Mouse (Mus musculus) testis, adult 10 weeks (tissue): ENCODE results near the gene Olfr323. TPM values are rescaled to one million over a fixed set of nuclear protein-coding genes. Genes with fewer than 3 reads are reported as not detected.

ENCODE experiments used
- polyA plus RNA-seq: library from polyadenylated mRNA; stranded (reverse); fragments of 350-450 nt; fragmentation: Illumina TruSeq; extraction: RNeasy Lipid Tissue Mini Kit (QIAGEN cat#74804); gene quantifications from one replicate; pipeline ENCODE4 v1.2.3, GENCODE M21; 2014; ENCODE audit warnings: low read depth, low replicate concordance

Olfr323 gene
- polyA plus RNA-seq = 0.49 TPM

DNA sequence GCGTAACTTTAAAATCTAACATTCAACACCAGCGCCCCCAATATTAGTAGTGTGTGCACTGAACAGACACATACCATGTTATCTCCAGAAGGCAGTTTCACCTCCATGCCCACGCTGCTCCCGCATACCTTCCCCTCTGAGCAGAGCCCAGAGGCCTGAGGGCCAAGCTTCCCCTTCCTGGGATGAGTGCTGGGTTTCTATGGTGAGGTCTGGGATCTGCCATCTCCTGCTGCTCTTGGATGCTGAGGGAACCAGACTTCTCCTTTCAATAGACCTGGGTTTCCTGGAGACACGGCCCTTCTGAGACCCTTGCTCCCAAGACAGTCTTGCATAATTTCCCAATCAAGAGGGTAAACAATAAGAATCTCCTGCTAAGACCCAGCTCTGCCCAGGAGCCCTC, at the start of gene Olfr323:
TSS of gene Olfr323 (minus strand) at position 101 of the 400 bp plus-strand sequence.

GRCm38 (mm10) chr11:58658596-58658995, 28.3 kb upstream of the Olfr323 start, which contains the start of gene Olfr322:
Gene Olfr322 (plus strand): TSS chr11:58658782.

DNA sequence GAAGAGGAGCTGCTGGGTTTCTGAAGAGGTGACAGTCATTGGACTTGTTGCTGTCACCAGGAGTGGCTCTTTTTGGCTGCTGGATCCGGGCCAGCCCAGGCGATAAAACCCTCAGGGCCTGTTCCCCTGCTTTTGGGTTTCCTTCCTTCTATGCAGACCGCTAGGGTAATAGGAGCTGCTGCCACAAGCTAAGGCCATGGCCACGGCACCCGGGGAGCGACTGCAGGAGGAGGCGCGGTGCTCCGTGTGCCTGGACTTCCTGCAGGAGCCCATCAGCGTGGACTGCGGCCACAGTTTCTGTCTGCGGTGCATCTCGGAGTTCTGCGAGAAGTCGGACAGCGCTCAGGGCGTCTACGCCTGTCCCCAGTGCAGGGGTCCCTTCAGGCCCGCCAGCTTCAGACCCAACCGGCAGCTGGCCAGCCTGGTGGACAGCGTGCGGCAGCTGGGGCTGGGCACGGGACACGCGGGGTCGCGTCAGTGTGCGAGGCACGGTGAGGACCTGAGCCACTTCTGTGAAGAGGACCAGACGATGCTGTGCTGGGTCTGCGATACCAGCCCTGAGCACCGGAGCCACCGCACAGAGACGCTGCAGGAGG, 10.1 kb upstream of the Olfr323 start, which contains the start of gene Trim58:
TSS of gene Trim58 (plus strand) at position 194 of the 596 bp plus-strand sequence.

DNA sequence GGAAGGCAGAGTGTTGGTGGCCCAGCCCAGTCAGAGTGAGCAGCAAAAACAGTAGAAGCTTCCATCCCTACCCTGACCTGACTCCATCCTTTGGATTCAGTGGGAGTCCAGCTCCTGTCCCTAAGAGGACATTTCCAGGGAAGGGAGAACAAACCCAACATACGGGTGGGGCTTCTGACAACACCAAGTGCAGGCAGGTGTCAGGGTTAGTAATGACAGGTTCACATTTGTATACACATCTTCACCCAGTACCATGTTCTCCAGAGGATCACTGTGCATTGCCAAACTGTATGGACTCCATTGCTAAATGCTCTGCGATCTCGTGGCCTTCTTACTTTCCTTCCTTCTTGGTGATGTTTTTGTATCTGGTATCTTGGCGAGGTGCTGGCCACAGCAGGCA, 14.3 kb downstream of the Olfr323 start, which contains the start of gene 2210407C18Rik:
TSS of gene 2210407C18Rik (minus strand) at position 101 of the 400 bp plus-strand sequence.

DNA sequence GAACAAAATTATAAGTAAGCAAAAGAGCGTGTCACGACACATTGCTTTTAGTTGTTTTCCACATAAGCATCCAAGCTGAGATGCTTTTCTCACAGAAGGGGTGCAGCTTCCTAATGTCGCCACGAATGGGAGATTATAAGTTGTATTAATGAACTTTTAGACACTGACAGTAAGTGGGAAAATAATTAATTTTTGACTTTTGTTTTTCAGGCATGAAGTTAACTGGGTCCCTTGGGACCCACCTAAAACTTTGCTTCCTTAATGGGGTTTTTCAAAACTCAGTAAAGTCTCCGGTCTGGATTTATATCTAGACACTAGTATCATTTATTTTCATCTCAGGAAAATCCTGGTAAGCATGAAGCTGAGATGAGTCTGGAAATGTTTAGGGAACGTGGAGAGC, 35.5 kb downstream of the Olfr323 start, which contains the start of gene Olfr324:
TSS of gene Olfr324 (plus strand) at position 301 of the 400 bp plus-strand sequence.

GRCm38 (mm10) chr11:58577430-58577829, 52.9 kb downstream of the Olfr323 start, which contains the start of gene Olfr325:
Gene Olfr325 (plus strand): TSS chr11:58577730.

Other genes with a start within 250 kb of the Olfr323 start
- gene 1810065E05Rik, start 209.4 kb downstream of the Olfr323 start, polyA plus RNA-seq = 1.8 TPM
- gene Gm12253, start 197.9 kb downstream of the Olfr323 start, polyA plus RNA-seq = not detected
- 125 TPM for gene Lypd9, start 177.6 kb downstream of the Olfr323 start, polyA plus RNA-seq
- not detected for gene Olfr30, start 168.2 kb downstream of the Olfr323 start, polyA plus RNA-seq
- not detected for gene Olfr332, start 137.9 kb downstream of the Olfr323 start, polyA plus RNA-seq
- not detected for gene Olfr331, start 127.9 kb downstream of the Olfr323 start, polyA plus RNA-seq
- gene Olfr330, start 95.7 kb downstream of the Olfr323 start, polyA plus RNA-seq = 0.50 TPM
- 0.53 TPM for gene Olfr329-ps, start 84.1 kb downstream of the Olfr323 start, polyA plus RNA-seq
- not detected for gene Olfr328, start 74.9 kb downstream of the Olfr323 start, polyA plus RNA-seq
- gene Olfr224, start 59.9 kb downstream of the Olfr323 start, polyA plus RNA-seq = not detected
- 0.21 TPM for gene Olfr325, start 52.8 kb downstream of the Olfr323 start, polyA plus RNA-seq
- gene Olfr324, start 35.4 kb downstream of the Olfr323 start, polyA plus RNA-seq = not detected
- 0.35 TPM for gene 2210407C18Rik, start 14.4 kb downstream of the Olfr323 start, polyA plus RNA-seq
- not detected for gene Trim58, start 10.0 kb upstream of the Olfr323 start, polyA plus RNA-seq
- gene Olfr322, start 28.3 kb upstream of the Olfr323 start, polyA plus RNA-seq = not detected
- not detected for gene Olfr320, start 50.6 kb upstream of the Olfr323 start, polyA plus RNA-seq
- gene Olfr319, start 68.7 kb upstream of the Olfr323 start, polyA plus RNA-seq = not detected
- not detected for gene Olfr318, start 93.5 kb upstream of the Olfr323 start, polyA plus RNA-seq
- gene Olfr317, start 108.7 kb upstream of the Olfr323 start, polyA plus RNA-seq = 0.21 TPM
- 1.7 TPM for gene Olfr316, start 122.2 kb upstream of the Olfr323 start, polyA plus RNA-seq
- gene Olfr315, start 142.7 kb upstream of the Olfr323 start, polyA plus RNA-seq = not detected
- gene Olfr314, start 152.5 kb upstream of the Olfr323 start, polyA plus RNA-seq = not detected
- gene Fam183b, start 171.5 kb upstream of the Olfr323 start, polyA plus RNA-seq = 197 TPM
- not detected for gene Olfr313, start 184.5 kb upstream of the Olfr323 start, polyA plus RNA-seq
- gene Olfr312, start 198.7 kb upstream of the Olfr323 start, polyA plus RNA-seq = 0.06 TPM
- not detected for gene Olfr311, start 208.8 kb upstream of the Olfr323 start, polyA plus RNA-seq
- 3.4 TPM for gene Gm12258, start 216.7 kb upstream of the Olfr323 start, polyA plus RNA-seq
- gene 2810021J22Rik, start 236.7 kb upstream of the Olfr323 start, polyA plus RNA-seq = 7.0 TPM